Mouse (Mus musculus) forebrain, embryonic 14.5 days (tissue): ENCODE results near the gene Gm20388. TPM values are rescaled to one million over a fixed set of nuclear protein-coding genes. Genes with fewer than 3 reads are reported as not detected.

Experiments
- ATAC-seq: fragments of 200-750 bp; cut with Nextera tagmentation; 2 replicates; pipeline ENCODE4 v1.8.0; 2017; ENCODE audit warnings: mild to moderate bottlenecking, moderate library complexity
- DNase-seq: peaks from one replicate; pipeline ENCODE4 v3.0.0-alpha.2; 2015; ENCODE audit warnings: low spot score
- H3K27ac ChIP-seq: fragments of 300-500 bp; sonication (generic); 2 replicates; pipeline ENCODE4 v1.5.1; 2014; ENCODE audit warnings: low read depth, mild to moderate bottlenecking, control low read depth, low read length, moderate library complexity
- H3K27me3 ChIP-seq: fragments of 300-500 bp; sonication (generic); replicated peaks from 2 replicates; pipeline ENCODE4 v1.6.1; 2014; ENCODE audit warnings: low read length, control low read depth, mixed read lengths; ENCODE audit not compliant: control insufficient read depth, insufficient read depth
- H3K36me3 ChIP-seq: fragments of 300-500 bp; sonication (generic); 2 replicates; pipeline ENCODE4 v1.6.1; 2014; ENCODE audit warnings: low read length, control low read depth; ENCODE audit not compliant: control insufficient read depth, insufficient read depth
- H3K4me1 ChIP-seq: fragments of 300-500 bp; sonication (generic); 2 replicates; pipeline ENCODE4 v1.6.1; 2014; ENCODE audit warnings: antibody characterized with exemption, low read length, control low read depth; ENCODE audit not compliant: control insufficient read depth, insufficient read depth
- H3K4me2 ChIP-seq: fragments of 300-500 bp; sonication (generic); 2 replicates; pipeline ENCODE4 v1.6.1; 2014; ENCODE audit warnings: mild to moderate bottlenecking, control low read depth, low read length
- H3K4me3 ChIP-seq: fragments of 300-500 bp; sonication (generic); 2 replicates; pipeline ENCODE4 v1.5.1; 2014; ENCODE audit warnings: low read depth, low read length, control low read depth
- H3K9ac ChIP-seq: fragments of 300-500 bp; sonication (generic); 2 replicates; pipeline ENCODE4 v1.6.1; 2014; ENCODE audit warnings: mild to moderate bottlenecking, low read length, control low read depth, moderate library complexity
- H3K9me3 ChIP-seq: fragments of 300-500 bp; sonication (generic); replicated peaks from 2 replicates; pipeline ENCODE4 v1.6.1; 2016; ENCODE audit warnings: low read length, control low read depth, mixed read lengths; ENCODE audit not compliant: control insufficient read depth
- WGBS: fragments of 180-500 bp; shearing (Covaris S2); extraction: QIAGEN DNeasy Blood & Tissue Kit; methylation state at CpG from one replicate; pipeline ENCODE4 v1.1.7; 2014; 5-methylcytosine and 5-hydroxymethylcytosine counted together
- polyA plus RNA-seq: library from polyadenylated mRNA; unstranded; fragments of >200 nt; fragmentation: Nextera tagmentation; extraction: Ambion mirVana; gene quantifications from 2 replicates; pipeline ENCODE4 v1.2.1, GENCODE M21; 2014

Gene Gm20388
- polyA plus RNA-seq, 1 experiment from 2014 or later, result 7.4 TPM

DNA sequence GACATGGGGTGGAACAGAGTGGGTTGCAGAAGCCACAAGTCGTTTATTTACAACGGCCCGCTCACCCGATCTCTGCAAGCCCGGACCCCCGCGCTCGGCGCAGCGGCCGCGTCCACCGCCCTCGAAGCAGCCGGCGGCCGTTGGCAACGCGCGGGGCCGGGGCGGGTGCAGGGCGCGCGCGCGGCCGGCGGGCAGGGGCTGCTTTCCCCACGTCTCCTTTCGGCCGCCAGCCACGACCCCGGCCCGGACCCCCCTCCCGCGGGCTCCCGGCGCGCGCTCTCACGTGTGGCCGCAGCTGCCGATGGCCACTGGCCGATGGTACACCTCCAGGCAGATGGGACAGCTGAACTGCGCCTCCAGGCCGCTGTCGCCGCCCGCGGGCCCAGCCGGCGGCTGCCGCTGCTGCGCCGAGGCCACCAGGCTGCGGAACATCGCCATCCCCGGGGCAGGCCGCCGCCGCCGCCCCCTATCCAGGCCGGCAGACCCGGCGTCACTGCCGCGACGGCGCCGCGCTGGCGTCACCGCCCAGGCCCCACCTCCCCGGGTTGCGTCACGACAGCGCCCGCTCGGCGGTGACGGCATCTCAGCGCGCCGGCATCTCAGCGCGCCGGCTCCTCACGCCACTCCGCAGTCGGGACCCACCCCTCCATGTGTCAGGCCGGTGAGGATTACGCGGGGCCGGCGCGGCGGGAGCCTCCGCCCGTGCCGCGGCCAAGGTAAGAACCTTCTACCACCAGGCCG, 2565.1 kb downstream of the Gm20388 start, which contains the start of the genes Rnf166 and Ctu2:
TSS of gene Rnf166 (minus strand) at position 485 of the 741 bp plus-strand sequence.
TSS of gene Ctu2 (plus strand) at position 564 of the 741 bp plus-strand sequence.
- Histone ChIP-seq H3K4me2 (peak within 1 kb of the TSS; percentile 89), H3K4me1 (peaks cover 9% of the 10 kb centered on the region; the same call in 1 of the 2 replicates), H3K27ac (peak within 1 kb of the TSS; percentile 79), H3K36me3 (peaks cover 41% of the 10 kb centered on the region), H3K4me3 (peak within 1 kb of the TSS; percentile 98), H3K9ac (peak within 1 kb of the TSS; percentile 96), H3K27me3 (no peaks in the 10 kb centered on the region), H3K9me3 (no peaks in the 10 kb centered on the region)
- WGBS, result under 1% methylated on average over 93 of the region's 103 CpGs
- DNase-seq (peak; percentile 91), ATAC-seq (peak; percentile 97)

DNA sequence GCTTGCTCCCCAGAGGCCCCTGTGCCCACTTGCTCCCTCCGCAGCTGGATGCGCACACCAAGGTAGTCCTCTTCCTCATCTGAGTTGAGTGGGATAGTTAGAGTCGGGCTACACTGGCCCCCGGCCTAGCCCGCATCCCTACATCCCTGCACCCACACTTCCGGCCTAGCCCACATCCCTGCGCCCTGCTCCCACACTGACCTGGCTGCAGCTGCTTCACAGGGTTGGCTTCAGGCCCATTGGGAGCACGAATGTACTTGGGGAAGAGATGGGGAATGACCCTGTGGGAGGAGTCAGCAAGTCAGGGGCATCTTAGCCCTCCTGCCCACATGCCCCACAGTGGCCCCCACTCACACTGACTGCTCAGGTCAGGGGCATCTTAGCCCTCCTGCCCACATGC, 2571.8 kb downstream of the Gm20388 start:
- no peaks in the 10 kb centered on the region for H3K4me1 ChIP-seq
- H3K4me2 ChIP-seq, result no peak overlapping the region
- 96% methylated on average over 8 of the region's 8 CpGs for WGBS
- no peak overlapping the region for H3K4me3 ChIP-seq
- no peaks in the 10 kb centered on the region for H3K9me3 ChIP-seq
- no peaks in the 10 kb centered on the region for H3K27me3 ChIP-seq
- H3K27ac ChIP-seq, result no peak overlapping the region
- no peak for DNase-seq
- H3K36me3 ChIP-seq, result peaks cover 66% of the 10 kb centered on the region
- no peak for ATAC-seq
- H3K9ac ChIP-seq, result no peak overlapping the region

DNA sequence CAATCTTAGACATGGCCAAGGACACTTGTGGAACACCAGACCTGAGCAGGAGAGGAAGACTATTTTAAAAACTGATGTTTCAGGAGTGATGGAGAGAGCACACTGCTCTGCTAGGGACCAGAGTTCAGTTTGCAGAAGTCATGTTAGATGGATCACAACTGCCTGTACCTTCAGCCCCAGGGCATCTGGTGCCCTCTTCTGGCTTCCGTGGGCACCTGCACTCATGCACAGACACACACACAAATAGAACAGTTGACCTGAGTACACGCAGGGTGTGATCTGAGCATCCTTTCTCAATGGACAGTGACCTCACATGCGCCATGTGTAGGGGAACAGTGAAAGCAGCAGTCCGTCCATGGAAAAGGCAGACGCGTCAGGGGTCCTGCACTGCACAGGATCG, 2573.2 kb downstream of the Gm20388 start:
- ATAC-seq (no peak), DNase-seq (no peak)
- Histone ChIP-seq H3K4me3 (no peak overlapping the region), H3K27me3 (no peaks in the 10 kb centered on the region), H3K4me2 (no peak overlapping the region), H3K4me1 (no peaks in the 10 kb centered on the region), H3K27ac (no peak overlapping the region), H3K36me3 (peaks cover 55% of the 10 kb centered on the region), H3K9ac (no peak overlapping the region), H3K9me3 (no peaks in the 10 kb centered on the region)
- 97% methylated on average over 7 of the region's 7 CpGs for WGBS

DNA sequence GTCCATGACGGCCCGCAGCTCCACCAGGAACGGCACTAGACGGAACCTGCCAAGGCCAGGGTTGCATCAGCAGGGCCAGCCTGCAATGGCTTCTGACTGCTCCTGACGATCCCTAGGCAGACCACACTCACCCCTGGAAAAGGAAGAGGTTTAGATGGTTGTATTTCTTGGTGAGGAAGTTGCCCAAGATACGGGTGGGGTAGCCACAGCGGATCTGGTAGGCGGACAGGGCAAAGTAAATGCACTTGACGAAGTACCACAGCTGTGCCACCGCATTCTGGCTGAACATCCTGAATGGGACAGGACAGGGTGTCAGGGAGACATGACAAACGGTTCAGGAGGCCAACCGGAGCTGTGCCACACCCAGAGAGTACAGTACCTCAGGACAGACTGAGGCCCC, 2574.2 kb downstream of the Gm20388 start:
- Histone ChIP-seq H3K9me3 (no peaks in the 10 kb centered on the region), H3K36me3 (peaks cover 45% of the 10 kb centered on the region), H3K27ac (no peak overlapping the region), H3K4me3 (no peak overlapping the region), H3K4me1 (no peaks in the 10 kb centered on the region), H3K27me3 (no peaks in the 10 kb centered on the region), H3K4me2 (no peak overlapping the region), H3K9ac (no peak overlapping the region)
- ATAC-seq (no peak), DNase-seq (no peak)
- 93% methylated on average over 12 of the region's 12 CpGs for WGBS

DNA sequence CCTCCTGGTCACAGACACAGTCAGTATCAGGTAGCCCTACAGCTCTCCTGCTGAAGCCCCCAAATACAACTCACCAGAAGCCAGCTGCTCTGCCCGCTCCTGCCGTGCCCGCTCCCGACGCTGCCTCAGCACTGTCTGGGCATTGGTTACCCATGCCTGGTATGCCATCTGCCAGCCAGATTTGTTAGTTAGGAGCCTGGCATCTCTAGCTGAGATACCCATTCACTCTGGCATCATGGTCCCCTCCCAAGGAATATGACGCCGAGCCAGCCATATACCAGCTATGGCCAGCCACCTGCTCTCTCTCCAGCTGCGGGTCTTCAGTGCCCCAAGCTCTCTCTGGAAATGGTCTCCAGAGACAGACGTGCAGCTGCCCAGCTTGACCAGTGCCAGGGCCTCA, 2577.7 kb downstream of the Gm20388 start:
- Histone ChIP-seq H3K36me3 (peaks cover 14% of the 10 kb centered on the region), H3K9me3 (no peaks in the 10 kb centered on the region), H3K4me3 (no peak overlapping the region), H3K9ac (no peak overlapping the region), H3K4me2 (no peak overlapping the region), H3K27me3 (no peaks in the 10 kb centered on the region), H3K4me1 (no peaks in the 10 kb centered on the region), H3K27ac (no peak overlapping the region)
- ATAC-seq (no peak), DNase-seq (peak; percentile 44)
- 90% methylated on average over 9 of the region's 9 CpGs for WGBS

DNA sequence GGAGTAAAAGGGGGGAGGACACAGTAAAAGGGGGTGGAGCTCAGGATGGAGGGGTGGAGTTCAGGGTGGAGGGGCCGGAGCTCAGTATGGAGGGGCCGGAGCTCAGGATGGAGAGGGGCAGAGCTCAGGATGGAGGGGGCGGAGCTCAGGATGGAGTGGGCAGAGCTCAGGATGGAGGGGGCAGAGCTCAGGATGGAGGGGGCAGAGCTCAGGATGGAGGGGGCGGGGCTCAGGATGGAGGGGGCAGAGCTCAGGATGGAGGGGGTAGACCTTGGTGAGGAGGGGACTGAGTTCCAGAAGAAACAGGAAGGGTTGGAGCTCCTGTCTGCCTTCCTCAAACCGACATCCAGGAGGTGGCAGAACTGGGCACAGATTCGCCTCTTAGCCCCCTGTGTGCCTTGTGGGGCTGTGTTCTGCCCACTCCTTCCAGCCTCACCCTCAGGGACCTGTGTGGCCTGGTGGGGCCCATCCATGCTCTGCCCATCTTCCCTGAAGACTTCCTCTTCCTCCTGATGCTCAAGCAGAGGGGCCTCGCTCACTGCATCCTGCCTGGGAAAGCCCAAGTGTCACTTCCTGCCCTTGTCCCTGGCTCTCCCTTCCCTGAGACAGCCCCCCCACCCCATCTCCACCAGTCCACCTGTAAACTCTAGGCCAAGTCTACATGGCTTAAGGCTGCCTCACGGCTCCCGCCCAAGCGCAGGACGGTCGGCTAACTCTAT, 2586.5 kb downstream of the Gm20388 start:
- no peak overlapping the region for H3K4me2 ChIP-seq
- no peaks in the 10 kb centered on the region for H3K27me3 ChIP-seq
- no peak for ATAC-seq
- no peak overlapping the region for H3K4me3 ChIP-seq
- H3K9ac ChIP-seq, result no peak overlapping the region
- no peaks in the 10 kb centered on the region for H3K36me3 ChIP-seq
- H3K27ac ChIP-seq, result no peak overlapping the region
- 86% methylated on average over 12 of the region's 12 CpGs for WGBS
- H3K9me3 ChIP-seq, result no peaks in the 10 kb centered on the region
- no peak for DNase-seq
- H3K4me1 ChIP-seq, result no peaks in the 10 kb centered on the region

DNA sequence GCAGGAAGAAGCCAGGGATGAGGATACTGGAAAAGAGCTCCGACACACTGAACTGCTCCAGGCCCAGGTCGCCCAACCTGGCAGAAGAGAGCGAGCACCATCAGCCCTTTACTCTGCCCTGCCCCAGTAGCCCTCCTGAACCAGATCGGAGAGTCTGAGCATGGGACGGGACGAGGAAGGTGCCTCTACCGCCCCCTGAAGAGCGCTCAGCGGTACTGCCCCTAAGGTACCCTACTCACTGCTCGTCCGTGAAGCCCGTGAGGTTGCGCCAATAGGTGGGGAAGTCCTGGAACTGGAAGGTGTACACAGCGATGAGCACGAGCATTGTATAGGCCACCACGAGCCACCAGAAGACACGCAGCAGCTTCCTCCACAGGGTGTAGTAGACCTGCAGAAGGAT, 2587.3 kb downstream of the Gm20388 start:
- DNase-seq (no peak), ATAC-seq (no peak)
- Histone ChIP-seq H3K9me3 (no peaks in the 10 kb centered on the region), H3K9ac (no peak overlapping the region), H3K36me3 (no peaks in the 10 kb centered on the region), H3K27ac (no peak overlapping the region), H3K4me1 (no peaks in the 10 kb centered on the region), H3K27me3 (no peaks in the 10 kb centered on the region), H3K4me3 (no peak overlapping the region), H3K4me2 (no peak overlapping the region)
- WGBS, result 69% methylated on average over 17 of the region's 17 CpGs

DNA sequence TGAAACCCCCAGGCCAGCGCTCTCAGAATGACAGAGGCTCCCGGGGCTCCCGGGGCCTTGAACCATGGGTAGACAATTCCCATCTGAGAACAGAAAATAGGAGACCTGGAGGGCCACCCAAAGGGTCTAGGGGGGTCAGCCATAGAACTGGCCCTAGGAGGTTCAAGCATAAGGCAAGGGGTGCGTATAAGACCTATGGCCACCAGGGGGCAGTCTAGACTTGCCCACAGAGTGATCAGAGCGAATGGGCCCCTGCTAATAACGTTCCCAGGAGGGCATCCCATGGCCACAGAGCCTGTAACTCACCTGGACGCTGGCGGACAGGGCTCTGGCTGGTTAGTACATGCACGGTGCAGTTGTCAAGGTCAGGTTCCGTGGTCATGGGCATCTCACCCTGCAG, 2590.2 kb downstream of the Gm20388 start:
- WGBS, result 35% methylated on average over 10 of the region's 10 CpGs
- peak; percentile 77 for ATAC-seq

DNA sequence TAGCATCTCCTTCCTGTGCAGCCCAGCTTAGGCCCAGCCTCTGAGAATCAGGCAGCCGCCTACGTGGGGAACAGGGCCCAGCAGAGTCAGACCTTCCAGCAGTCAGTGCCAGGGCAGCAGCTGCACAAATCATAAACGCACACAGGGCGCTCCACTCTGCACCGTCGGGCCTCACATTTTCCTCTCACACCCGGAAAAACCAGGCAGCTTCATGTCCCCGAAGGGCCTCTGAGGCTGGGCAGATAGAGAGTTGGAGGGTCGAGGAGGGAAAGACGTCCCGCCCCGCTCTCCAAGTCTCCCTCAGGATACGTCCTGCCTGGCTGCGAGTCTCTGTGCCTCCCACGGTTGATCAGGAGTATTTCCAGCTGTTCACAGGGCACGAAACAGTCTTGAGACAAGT, 2600.9 kb downstream of the Gm20388 start:
- 79% methylated on average over 16 of the region's 16 CpGs for WGBS
- H3K9me3 ChIP-seq, result no peaks in the 10 kb centered on the region
- H3K27ac ChIP-seq, result no peak overlapping the region
- no peak overlapping the region for H3K4me3 ChIP-seq
- H3K36me3 ChIP-seq, result no peaks in the 10 kb centered on the region
- no peak overlapping the region for H3K4me2 ChIP-seq
- H3K27me3 ChIP-seq, result no peaks in the 10 kb centered on the region
- H3K9ac ChIP-seq, result no peak overlapping the region
- DNase-seq, result no peak
- H3K4me1 ChIP-seq, result no peaks in the 10 kb centered on the region
- no peak for ATAC-seq

More for the DNA sequence above, 2590.2 kb downstream of the Gm20388 start:
- H3K27me3 ChIP-seq, result no peaks in the 10 kb centered on the region
- no peaks in the 10 kb centered on the region for H3K36me3 ChIP-seq
- H3K9ac ChIP-seq, result no peak overlapping the region
- no peaks in the 10 kb centered on the region for H3K4me1 ChIP-seq
- DNase-seq, result peak; percentile 86
- no peak overlapping the region for H3K4me2 ChIP-seq
- no peak overlapping the region for H3K4me3 ChIP-seq
- H3K27ac ChIP-seq, result no peak overlapping the region
- no peaks in the 10 kb centered on the region for H3K9me3 ChIP-seq
